Mouse (Mus musculus): ENCODE data around the gene Npm1.
A peak's percentile ranks its signal among the peaks of the same experiment; 100 is the strongest.

Gene Npm1

GRCm38 (mm10) chr11:33145201-33146142 is 17.5 kb downstream of the Npm1 start:
- DNase-seq: peak; percentile 34

GRCm38 (mm10) chr11:33143906-33144305 is 19.1 kb downstream of the Npm1 start:
- DNase-seq: peak; percentile 28

GRCm38 (mm10) chr11:33142801-33143200 is 20.2 kb downstream of the Npm1 start:
- no peak for DNase-seq

GRCm38 (mm10) chr11:33140111-33140460 is 22.9 kb downstream of the Npm1 start:
- no peak for DNase-seq

- no peak for DNase-seq
These were observed 23.4 kb downstream of the Npm1 start for GRCm38 (mm10) chr11:33139458-33140110.

- no peak for DNase-seq
These were observed 24.3 kb downstream of the Npm1 start for GRCm38 (mm10) chr11:33138686-33139085.

- DNase-seq: no peak
These were observed 28.5 kb downstream of the Npm1 start for GRCm38 (mm10) chr11:33134391-33134986.

GRCm38 (mm10) chr11:33132619-33133338 is 30.2 kb downstream of the Npm1 start:
- peak; percentile 24 for DNase-seq

- no peak for DNase-seq
These were observed 35.9 kb downstream of the Npm1 start for GRCm38 (mm10) chr11:33127058-33127457.

GRCm38 (mm10) chr11:33122575-33123268 is 40.3 kb downstream of the Npm1 start:
- peak; percentile 59 for DNase-seq

- no peak for DNase-seq
These were observed 43.5 kb downstream of the Npm1 start for GRCm38 (mm10) chr11:33119556-33119955.

GRCm38 (mm10) chr11:33119116-33119515 is 43.9 kb downstream of the Npm1 start:
- no peak for DNase-seq

GRCm38 (mm10) chr11:33118480-33118879 is 44.5 kb downstream of the Npm1 start:
- no peak for DNase-seq

GRCm38 (mm10) chr11:33115796-33116195 is 47.2 kb downstream of the Npm1 start:
- DNase-seq: no peak

GRCm38 (mm10) chr11:33112407-33112806 is 50.6 kb downstream of the Npm1 start:
- no peak for DNase-seq

- no peak for DNase-seq
These were observed 52.9 kb downstream of the Npm1 start for GRCm38 (mm10) chr11:33110111-33110510.

- DNase-seq: no peak
These were observed 55.5 kb downstream of the Npm1 start for GRCm38 (mm10) chr11:33107540-33107939.

GRCm38 (mm10) chr11:33104911-33105316 is 58.1 kb downstream of the Npm1 start:
- peak; percentile 81 for DNase-seq

GRCm38 (mm10) chr11:33103291-33103943 is 59.6 kb downstream of the Npm1 start:
- no peak for DNase-seq

Data from retina, postnatal 1 day (tissue).